Mouse (Mus musculus) limb, embryonic 12.5 days (tissue): ENCODE measurements around the gene Zbp1. TPM values are rescaled to one million over a fixed set of nuclear protein-coding genes. Genes with fewer than 3 reads are reported as not detected.
A peak's percentile ranks its signal among the peaks of the same experiment; 100 is the strongest.

Experiments used
- ATAC-seq: fragments of 200-750 bp; cut with Nextera tagmentation; 2 replicates; pipeline ENCODE4 v1.8.0; 2017; ENCODE audit warnings: low read depth, moderate TSS enrichment; ENCODE audit not compliant: insufficient number of reproducible peaks, insufficient read depth, low FRiP score, low TSS enrichment
- H3K27ac ChIP-seq: fragments of 300-500 bp; sonication (generic); 2 replicates; pipeline ENCODE4 v1.5.1; 2016; ENCODE audit warnings: mild to moderate bottlenecking, moderate library complexity
- H3K27me3 ChIP-seq: fragments of 300-500 bp; sonication (generic); 2 replicates; pipeline ENCODE4 v1.6.1; 2016; ENCODE audit warnings: mild to moderate bottlenecking, moderate library complexity
- H3K36me3 ChIP-seq: fragments of 300-500 bp; sonication (generic); 2 replicates; pipeline ENCODE4 v1.6.1; 2016; ENCODE audit warnings: mild to moderate bottlenecking, moderate library complexity
- H3K4me1 ChIP-seq: fragments of 300-500 bp; sonication (generic); replicated peaks from 2 replicates; pipeline ENCODE4 v1.6.1; 2016
- H3K4me2 ChIP-seq: fragments of 300-500 bp; sonication (generic); 2 replicates; pipeline ENCODE4 v1.6.1; 2016; ENCODE audit warnings: mild to moderate bottlenecking, moderate library complexity
- H3K4me3 ChIP-seq: fragments of 300-500 bp; sonication (generic); replicated peaks from 2 replicates; pipeline ENCODE4 v1.5.1; 2016; ENCODE audit warnings: mild to moderate bottlenecking
- H3K9ac ChIP-seq: fragments of 300-500 bp; sonication (generic); replicated peaks from 2 replicates; pipeline ENCODE4 v1.6.1; 2016; ENCODE audit warnings: mild to moderate bottlenecking, moderate library complexity
- H3K9me3 ChIP-seq: fragments of 300-500 bp; sonication (generic); 2 replicates; pipeline ENCODE4 v1.6.1; 2016; ENCODE audit warnings: mild to moderate bottlenecking, moderate library complexity
- WGBS: fragments of 180-500 bp; shearing (Covaris S2); methylation state at CpG from one replicate; pipeline ENCODE4 v1.1.7; 2016; 5-methylcytosine and 5-hydroxymethylcytosine counted together
- polyA plus RNA-seq: library from polyadenylated mRNA; unstranded; fragments of >200 nt; fragmentation: Nextera tagmentation; extraction: Ambion mirVana; gene quantifications from 2 replicates; pipeline ENCODE4 v1.2.1, GENCODE M21; 2016

Gene Zbp1
- polyA plus RNA-seq = not detected in 2 replicates

DNA sequence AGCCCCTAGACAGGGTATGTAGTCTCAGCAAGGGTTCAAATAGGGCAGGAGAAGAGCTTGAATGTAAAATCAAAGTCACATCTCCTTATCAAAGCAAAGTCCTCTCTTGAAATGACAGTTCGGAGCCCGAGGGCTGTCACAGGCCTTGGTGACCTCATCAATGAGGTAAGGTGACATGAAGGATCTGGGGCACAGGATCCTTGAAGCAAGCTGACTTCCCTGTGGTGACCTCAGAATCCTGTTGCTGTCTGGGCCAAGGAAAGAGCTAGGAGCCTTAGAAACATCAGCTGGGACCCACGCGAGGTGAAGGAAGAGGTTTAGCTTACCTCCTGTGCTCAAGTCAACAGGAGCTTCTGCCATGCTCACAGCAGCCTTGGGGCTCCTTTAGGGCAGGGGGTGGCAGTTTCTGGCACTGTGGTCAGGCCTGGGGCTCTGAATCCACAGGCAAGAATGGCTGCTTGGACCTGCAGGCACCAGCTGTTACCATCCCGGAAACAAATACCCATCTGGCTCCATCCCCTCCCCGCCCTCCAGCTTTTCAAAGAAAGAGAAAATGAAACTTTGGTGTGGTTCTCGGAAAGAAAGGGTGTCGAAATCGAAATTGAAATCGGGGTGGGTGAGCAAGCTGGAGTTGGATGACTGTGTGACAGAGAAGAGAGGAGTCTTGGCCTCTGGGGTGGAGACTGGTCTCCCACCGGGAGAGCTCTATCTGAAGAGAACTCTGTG is at the start of gene Zbp1:
TSS of gene Zbp1 (minus strand) at position 508 of the 726 bp plus-strand sequence.
- Histone ChIP-seq H3K9me3 (peaks cover 3% of the 10 kb centered on the region; the same call in 1 of the 2 replicates), H3K4me2 (no peak within 1 kb of the TSS), H3K4me1 (peaks cover 6% of the 10 kb centered on the region), H3K36me3 (no peaks in the 10 kb centered on the region), H3K9ac (no peak within 1 kb of the TSS), H3K27ac (no peak within 1 kb of the TSS), H3K4me3 (no peak within 1 kb of the TSS), H3K27me3 (0 out of 2 replicates have a peak, but pooled peaks cover 10% of the 10 kb centered on the region)
- no peak for ATAC-seq
- WGBS = 66% methylated on average over 11 of the region's 11 CpGs

GRCm38 (mm10) chr2:173267562-173267961 is 48.8 kb upstream of the Zbp1 start:
- Histone ChIP-seq H3K36me3 (no peaks in the 10 kb centered on the region), H3K9ac (no peak overlapping the region), H3K4me1 (peaks cover 81% of the 10 kb centered on the region), H3K9me3 (no peaks in the 10 kb centered on the region), H3K4me2 (no peak overlapping the region), H3K4me3 (no peak overlapping the region), H3K27ac (no peak overlapping the region), H3K27me3 (no peaks in the 10 kb centered on the region; the same call in 1 of the 2 replicates)
- no peak for ATAC-seq
- WGBS = 82% methylated on average over 3 of the region's 3 CpGs

GRCm38 (mm10) chr2:173266349-173267112 is 47.8 kb upstream of the Zbp1 start:
- H3K9me3 ChIP-seq = no peaks in the 10 kb centered on the region
- 72% methylated on average over 25 of the region's 25 CpGs for WGBS
- no peak overlapping the region for H3K9ac ChIP-seq
- no peak for ATAC-seq
- no peak overlapping the region for H3K4me3 ChIP-seq
- H3K36me3 ChIP-seq = no peaks in the 10 kb centered on the region
- H3K27me3 ChIP-seq = no peaks in the 10 kb centered on the region; the same call in 1 of the 2 replicates
- peaks cover 81% of the 10 kb centered on the region for H3K4me1 ChIP-seq
- no peak overlapping the region for H3K4me2 ChIP-seq
- H3K27ac ChIP-seq = no peak overlapping the region

DNA sequence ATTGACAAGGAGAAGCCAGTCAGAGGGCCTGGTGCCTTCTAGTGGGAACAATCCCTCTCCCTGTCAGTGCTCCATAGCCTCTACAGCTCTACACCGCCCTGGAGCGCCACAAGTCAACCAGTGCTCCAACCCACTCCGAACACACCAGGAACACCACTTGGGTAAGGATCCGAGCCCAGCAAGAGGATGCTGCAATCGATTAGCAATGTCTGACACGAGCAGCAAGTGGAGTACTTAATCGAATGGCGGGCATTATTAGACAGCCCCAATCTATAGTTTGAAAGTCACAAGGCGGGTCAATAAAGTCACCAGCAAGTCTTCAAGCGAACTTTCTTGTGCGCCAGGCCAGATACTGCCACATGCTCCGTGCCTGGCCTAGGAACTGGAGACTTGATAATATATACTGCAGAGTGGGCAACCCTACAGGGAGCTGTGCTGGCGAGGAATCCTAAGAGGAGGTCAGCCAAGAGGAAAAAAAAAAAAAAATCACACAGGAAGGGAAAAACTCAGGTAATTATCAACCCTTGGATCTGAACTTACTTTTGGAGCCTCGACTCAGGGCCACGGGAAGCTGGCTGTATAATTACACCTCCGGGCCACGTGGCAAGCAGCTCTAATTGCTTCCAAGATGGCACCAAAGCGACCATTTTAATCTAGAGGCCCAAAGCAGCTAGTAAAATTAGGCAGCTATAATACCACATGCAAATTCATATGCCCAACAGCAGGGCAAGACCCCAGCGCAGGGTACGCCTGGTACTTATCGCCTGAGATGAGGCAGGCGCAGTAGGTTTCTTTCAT is 46.9 kb upstream of the Zbp1 start:
- no peak overlapping the region for H3K9ac ChIP-seq

GRCm38 (mm10) chr2:173264467-173265128 is 45.9 kb upstream of the Zbp1 start:
- no peak overlapping the region; the same call in 1 of the 2 replicates for H3K9ac ChIP-seq
- no peak overlapping the region for H3K4me2 ChIP-seq
- 19% methylated on average over 13 of the region's 13 CpGs for WGBS
- no peaks in the 10 kb centered on the region for H3K9me3 ChIP-seq
- no peak overlapping the region for H3K4me3 ChIP-seq
- no peak overlapping the region for H3K27ac ChIP-seq
- no peaks in the 10 kb centered on the region; the same call in 1 of the 2 replicates for H3K27me3 ChIP-seq
- H3K4me1 ChIP-seq = peaks cover 78% of the 10 kb centered on the region
- ATAC-seq = 0 out of 2 replicates have a peak, but pooled peaks have one; percentile 19
- H3K36me3 ChIP-seq = no peaks in the 10 kb centered on the region

More for the DNA sequence above, 46.9 kb upstream of the Zbp1 start:
- H3K4me2 ChIP-seq = no peak overlapping the region
- H3K36me3 ChIP-seq = no peaks in the 10 kb centered on the region
- H3K27me3 ChIP-seq = no peaks in the 10 kb centered on the region; the same call in 1 of the 2 replicates
- H3K4me3 ChIP-seq = no peak overlapping the region
- H3K9me3 ChIP-seq = no peaks in the 10 kb centered on the region
- H3K27ac ChIP-seq = no peak overlapping the region
- H3K4me1 ChIP-seq = peaks cover 81% of the 10 kb centered on the region
- WGBS = 86% methylated on average over 22 of the region's 22 CpGs
- ATAC-seq = no peak

DNA sequence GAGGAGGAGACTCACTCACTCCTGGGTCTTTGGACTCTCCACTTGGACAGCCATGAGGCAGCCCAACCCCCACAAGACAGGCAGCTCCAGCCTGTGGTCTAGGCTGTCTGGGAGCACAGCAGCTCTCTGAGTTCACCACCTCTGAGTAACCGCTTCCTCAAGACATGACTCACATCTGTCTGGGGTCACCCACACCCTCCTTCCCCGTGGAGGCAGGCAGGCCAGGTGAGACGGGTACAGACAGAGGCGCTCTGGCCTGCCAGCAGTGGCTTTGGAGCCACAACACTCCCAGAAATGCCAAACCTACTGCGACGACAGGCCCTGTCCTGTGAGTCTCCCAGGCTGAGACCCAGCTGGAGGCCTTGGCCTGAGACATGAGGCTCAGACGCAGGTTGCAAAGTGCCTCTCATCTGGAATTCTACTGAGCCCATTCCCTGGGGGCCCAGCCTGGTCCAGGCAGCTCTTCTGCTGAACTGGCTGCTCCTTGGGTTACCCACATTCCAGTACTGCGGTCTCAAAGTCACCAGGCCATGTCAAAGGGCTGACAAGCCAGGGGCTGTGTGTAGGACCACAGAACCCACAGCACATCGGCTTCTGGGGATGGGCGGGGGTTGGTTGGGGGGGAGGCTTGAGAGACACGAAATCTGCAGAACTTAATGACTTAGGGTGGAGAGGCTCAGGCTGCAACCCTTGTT is 45.1 kb upstream of the Zbp1 start:
- Histone ChIP-seq H3K4me2 (no peak overlapping the region), H3K9me3 (no peaks in the 10 kb centered on the region), H3K4me1 (peaks cover 82% of the 10 kb centered on the region), H3K27ac (no peak overlapping the region), H3K27me3 (no peaks in the 10 kb centered on the region; the same call in 1 of the 2 replicates), H3K36me3 (no peaks in the 10 kb centered on the region), H3K4me3 (no peak overlapping the region), H3K9ac (no peak overlapping the region)
- 63% methylated on average over 11 of the region's 11 CpGs for WGBS
- no peak for ATAC-seq

DNA sequence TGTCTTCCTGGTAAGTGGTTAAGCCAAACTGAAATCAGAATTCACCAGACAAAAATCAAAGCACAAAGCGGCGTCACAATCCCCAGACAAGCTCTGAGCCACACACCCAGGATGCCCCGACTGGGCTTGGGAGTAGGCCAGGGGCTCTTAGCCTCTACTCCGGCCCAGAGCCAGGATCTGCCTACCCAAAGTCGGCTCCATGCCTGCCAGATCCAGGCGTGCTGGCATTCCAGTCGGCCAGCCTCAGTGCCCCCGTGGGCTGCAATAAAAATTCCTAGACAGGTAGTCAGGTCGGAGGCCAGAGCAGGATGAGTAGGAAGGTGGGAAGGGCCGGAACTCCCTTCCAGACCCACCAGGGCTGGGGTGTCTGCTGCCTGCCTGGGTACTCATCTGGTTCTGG is 42.8 kb upstream of the Zbp1 start:
- no peak overlapping the region for H3K9ac ChIP-seq
- no peaks in the 10 kb centered on the region for H3K36me3 ChIP-seq
- H3K27ac ChIP-seq = peak overlapping the region; percentile 56; the same call in 1 of the 2 replicates
- H3K4me2 ChIP-seq = no peak overlapping the region
- H3K27me3 ChIP-seq = no peaks in the 10 kb centered on the region
- no peak overlapping the region for H3K4me3 ChIP-seq
- 52% methylated on average over 10 of the region's 10 CpGs for WGBS
- H3K4me1 ChIP-seq = peaks cover 89% of the 10 kb centered on the region
- ATAC-seq = no peak
- H3K9me3 ChIP-seq = no peaks in the 10 kb centered on the region

DNA sequence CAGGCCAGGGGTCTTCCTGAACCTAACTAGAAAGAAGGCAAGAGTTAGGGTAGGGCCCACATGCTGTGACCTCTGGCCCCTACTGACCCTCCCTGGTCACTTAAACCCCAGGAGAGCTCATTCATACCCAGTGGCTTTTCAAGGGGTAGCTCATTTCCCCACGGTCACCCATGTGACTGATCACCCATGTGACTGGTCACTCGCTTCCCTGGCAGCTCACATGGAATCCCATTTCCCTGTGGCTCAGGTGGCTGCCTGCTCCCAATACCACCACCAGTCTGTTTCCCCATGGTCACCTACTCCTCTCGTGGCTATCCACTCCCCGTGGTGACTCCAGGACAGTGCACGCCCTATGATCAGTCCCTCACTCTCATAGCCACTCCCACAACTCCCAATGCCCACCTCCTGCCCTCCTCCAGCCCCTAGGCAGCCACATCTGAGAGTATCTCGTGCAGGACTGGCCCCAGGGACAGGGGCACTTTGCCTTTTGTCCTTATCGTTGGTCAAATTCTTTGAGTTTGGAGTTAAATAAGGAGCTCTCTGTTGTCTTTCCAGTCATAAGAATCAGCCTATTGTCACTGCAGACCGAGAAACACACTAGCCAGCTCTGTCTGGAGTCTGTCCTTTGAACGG is 39.9 kb upstream of the Zbp1 start:
- Histone ChIP-seq H3K4me1 (peaks cover 91% of the 10 kb centered on the region), H3K36me3 (no peaks in the 10 kb centered on the region), H3K9ac (no peak overlapping the region), H3K4me3 (no peak overlapping the region), H3K27ac (no peak overlapping the region), H3K4me2 (no peak overlapping the region), H3K27me3 (no peaks in the 10 kb centered on the region; the same call in 1 of the 2 replicates), H3K9me3 (no peaks in the 10 kb centered on the region)
- no peak for ATAC-seq
- WGBS = 46% methylated on average over 9 of the region's 9 CpGs

DNA sequence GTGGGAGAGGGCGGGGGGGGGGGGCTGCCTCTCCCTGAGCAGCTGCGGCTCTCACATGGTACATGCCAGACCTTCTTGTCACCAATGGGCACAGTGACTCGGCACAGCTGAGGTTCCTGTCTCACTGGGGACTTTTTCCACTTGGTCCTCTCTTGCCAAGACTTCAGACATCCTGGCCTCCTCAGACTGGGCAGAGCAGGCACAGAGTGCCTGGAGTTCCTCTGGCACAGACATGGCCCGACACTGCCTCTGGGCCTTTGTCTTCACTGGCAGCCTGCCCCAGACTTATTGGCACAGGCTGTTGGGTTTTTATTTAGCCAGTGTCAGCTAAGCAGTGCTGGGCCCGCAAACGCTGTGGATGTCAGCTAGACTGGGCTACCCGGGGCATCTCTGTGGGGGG is 38.9 kb upstream of the Zbp1 start:
- H3K4me3 ChIP-seq = no peak overlapping the region
- no peak for ATAC-seq
- WGBS = 53% methylated on average over 7 of the region's 7 CpGs
- no peak overlapping the region for H3K4me2 ChIP-seq
- H3K4me1 ChIP-seq = peaks cover 94% of the 10 kb centered on the region
- H3K9ac ChIP-seq = no peak overlapping the region
- no peaks in the 10 kb centered on the region for H3K36me3 ChIP-seq
- no peaks in the 10 kb centered on the region for H3K9me3 ChIP-seq
- no peak overlapping the region for H3K27ac ChIP-seq
- H3K27me3 ChIP-seq = no peaks in the 10 kb centered on the region; the same call in 1 of the 2 replicates

DNA sequence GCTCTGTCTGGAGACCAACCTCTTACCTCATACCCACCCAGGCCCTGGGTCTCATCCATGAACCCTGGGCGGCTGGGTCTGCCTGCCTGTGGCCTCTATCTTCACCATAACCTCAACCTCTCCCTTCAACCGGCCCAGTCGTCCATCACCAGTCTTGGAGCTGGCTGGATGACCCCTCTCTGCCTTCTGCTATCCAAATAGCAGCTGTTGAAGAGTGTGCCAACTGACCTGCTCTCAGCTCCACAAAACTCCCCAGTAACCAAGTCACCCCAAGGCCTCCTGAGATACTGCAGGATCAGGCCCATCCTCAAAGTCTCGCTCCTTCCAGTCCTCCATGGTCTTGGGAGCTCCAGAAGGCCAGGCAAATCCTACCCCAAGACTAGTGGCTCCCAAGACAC is 37.8 kb upstream of the Zbp1 start:
- no peak for ATAC-seq
- Histone ChIP-seq H3K27me3 (peaks cover under 1% of the 10 kb centered on the region; the same call in 1 of the 2 replicates), H3K9me3 (no peaks in the 10 kb centered on the region), H3K9ac (no peak overlapping the region), H3K36me3 (no peaks in the 10 kb centered on the region), H3K4me1 (peaks cover 94% of the 10 kb centered on the region), H3K4me3 (no peak overlapping the region), H3K4me2 (no peak overlapping the region), H3K27ac (no peak overlapping the region)
- WGBS = 78% methylated on average over 4 of the region's 4 CpGs
